Mouse (Mus musculus): Measurements from ENCODE around the gene Trub1. TPM values are rescaled to one million over a fixed set of nuclear protein-coding genes. Genes with fewer than 3 reads are reported as not detected.

Trub1 gene
- 28.5 and 29.3 TPM in 2 replicates for polyA plus RNA-seq (2015; fragmentation: Nextera tagmentation; extraction: Ambion mirVana)

GRCm38 (mm10) chr19:57452492-57453217 is at the start of gene Trub1:
TSS of gene Trub1 (plus strand) at chr19:57452912.
- ATAC-seq (ENCODE audit: low FRiP score, low read depth) = peak; percentile 99
- H3K4me2 ChIP-seq (replicated peaks) = peak within 1 kb of the TSS; percentile 73
- no peaks in the 10 kb centered on the region for H3K27me3 ChIP-seq
- peak within 1 kb of the TSS; percentile 69 for H3K4me3 ChIP-seq
- H3K27ac ChIP-seq = peak within 1 kb of the TSS; percentile 61; the same call in 1 of the 2 replicates
- H3K4me1 ChIP-seq = peaks cover 10% of the 10 kb centered on the region
- 5% methylated on average over 26 of the region's 26 CpGs for WGBS
- H3K36me3 ChIP-seq = no peaks in the 10 kb centered on the region
- H3K9ac ChIP-seq = peak within 1 kb of the TSS; percentile 85
- no peaks in the 10 kb centered on the region for H3K9me3 ChIP-seq

GRCm38 (mm10) chr19:57403700-57404501 is 48.8 kb upstream of the Trub1 start:
- Histone ChIP-seq H3K4me1 (peaks cover 16% of the 10 kb centered on the region; the same call in 1 of the 2 replicates), H3K4me3 (peak overlapping the region; percentile 2; the same call in 1 of the 2 replicates), H3K36me3 (no peaks in the 10 kb centered on the region), H3K27me3 (no peaks in the 10 kb centered on the region), H3K9me3 (no peaks in the 10 kb centered on the region), H3K4me2 (replicated peaks) (peak overlapping the region; percentile 44), H3K9ac (no peak overlapping the region), H3K27ac (no peak overlapping the region)
- WGBS = 10% methylated on average over 24 of the region's 24 CpGs
- peak; percentile 17; the same call in 1 of the 2 replicates for ATAC-seq (ENCODE audit: low FRiP score, low read depth)

GRCm38 (mm10) chr19:57404502-57404848 is 48.2 kb upstream of the Trub1 start:
- Histone ChIP-seq H3K27ac (no peak overlapping the region), H3K4me1 (peaks cover 16% of the 10 kb centered on the region; the same call in 1 of the 2 replicates), H3K36me3 (no peaks in the 10 kb centered on the region), H3K4me3 (peak overlapping the region; percentile 2; the same call in 1 of the 2 replicates), H3K9ac (no peak overlapping the region), H3K9me3 (no peaks in the 10 kb centered on the region), H3K4me2 (replicated peaks) (peak overlapping the region; percentile 44), H3K27me3 (no peaks in the 10 kb centered on the region)
- ATAC-seq (ENCODE audit: low FRiP score, low read depth) = no peak
- WGBS = 11% methylated on average over 9 of the region's 9 CpGs

GRCm38 (mm10) chr19:57407947-57408346 is 44.8 kb upstream of the Trub1 start:
- no peaks in the 10 kb centered on the region for H3K9me3 ChIP-seq
- H3K9ac ChIP-seq = no peak overlapping the region
- H3K36me3 ChIP-seq = no peaks in the 10 kb centered on the region
- H3K4me2 ChIP-seq (replicated peaks) = no peak overlapping the region
- no peak overlapping the region for H3K27ac ChIP-seq
- no peaks in the 10 kb centered on the region for H3K27me3 ChIP-seq
- peaks cover 38% of the 10 kb centered on the region for H3K4me1 ChIP-seq
- no peak for ATAC-seq (ENCODE audit: low FRiP score, low read depth)
- H3K4me3 ChIP-seq = no peak overlapping the region
- WGBS = 77% methylated on average over 1 of the region's 1 CpGs

- Histone ChIP-seq H3K27me3 (no peaks in the 10 kb centered on the region), H3K4me1 (peaks cover 33% of the 10 kb centered on the region), H3K9ac (peak overlapping the region; percentile 51), H3K27ac (peak overlapping the region; percentile 49; the same call in 1 of the 2 replicates), H3K9me3 (no peaks in the 10 kb centered on the region), H3K36me3 (no peaks in the 10 kb centered on the region), H3K4me3 (peak overlapping the region; percentile 23), H3K4me2 (replicated peaks) (peak overlapping the region; percentile 56)
- ATAC-seq (ENCODE audit: low FRiP score, low read depth) = no peak; the same call in 1 of the 2 replicates
- WGBS = 11% methylated on average over 29 of the region's 29 CpGs
Observed at GRCm38 (mm10) chr19:57411375-57412196, 41.1 kb upstream of the Trub1 start.

- no peak for ATAC-seq (ENCODE audit: low FRiP score, low read depth)
- Histone ChIP-seq H3K4me1 (peaks cover 36% of the 10 kb centered on the region), H3K9me3 (no peaks in the 10 kb centered on the region), H3K36me3 (no peaks in the 10 kb centered on the region), H3K9ac (no peak overlapping the region), H3K27ac (no peak overlapping the region), H3K27me3 (no peaks in the 10 kb centered on the region; the same call in 1 of the 2 replicates), H3K4me2 (replicated peaks) (no peak overlapping the region), H3K4me3 (no peak overlapping the region)
- 81% methylated on average over 3 of the region's 3 CpGs for WGBS
Observed at GRCm38 (mm10) chr19:57413170-57413569, 39.5 kb upstream of the Trub1 start.

GRCm38 (mm10) chr19:57413918-57414317 is 38.8 kb upstream of the Trub1 start:
- Histone ChIP-seq H3K27ac (no peak overlapping the region), H3K4me1 (peaks cover 33% of the 10 kb centered on the region), H3K36me3 (no peaks in the 10 kb centered on the region), H3K27me3 (no peaks in the 10 kb centered on the region; the same call in 1 of the 2 replicates), H3K9ac (no peak overlapping the region), H3K9me3 (no peaks in the 10 kb centered on the region), H3K4me3 (no peak overlapping the region), H3K4me2 (replicated peaks) (no peak overlapping the region)
- WGBS = 87% methylated on average over 6 of the region's 6 CpGs
- ATAC-seq (ENCODE audit: low FRiP score, low read depth) = no peak

- no peak overlapping the region for H3K4me3 ChIP-seq
- no peak overlapping the region for H3K9ac ChIP-seq
- no peaks in the 10 kb centered on the region for H3K36me3 ChIP-seq
- no peak for ATAC-seq (ENCODE audit: low FRiP score, low read depth)
- WGBS = 79% methylated on average over 8 of the region's 8 CpGs
- peaks cover 33% of the 10 kb centered on the region for H3K4me1 ChIP-seq
- no peak overlapping the region for H3K27ac ChIP-seq
- H3K9me3 ChIP-seq = no peaks in the 10 kb centered on the region
- H3K4me2 ChIP-seq (replicated peaks) = no peak overlapping the region
- H3K27me3 ChIP-seq = no peaks in the 10 kb centered on the region; the same call in 1 of the 2 replicates
Observed at GRCm38 (mm10) chr19:57415031-57415807, 37.5 kb upstream of the Trub1 start.

GRCm38 (mm10) chr19:57417800-57418580 is 34.7 kb upstream of the Trub1 start:
- WGBS = 24% methylated on average over 17 of the region's 17 CpGs
- ATAC-seq (ENCODE audit: low FRiP score, low read depth) = peak; percentile 28; the same call in 1 of the 2 replicates

GRCm38 (mm10) chr19:57423402-57423801 is 29.3 kb upstream of the Trub1 start:
- WGBS = 13% methylated on average over 3 of the region's 3 CpGs
- no peak overlapping the region for H3K9ac ChIP-seq

More at GRCm38 (mm10) chr19:57417800-57418580, 34.7 kb upstream of the Trub1 start:
- no peak overlapping the region for H3K27ac ChIP-seq
- H3K9ac ChIP-seq = no peak overlapping the region
- peaks cover 11% of the 10 kb centered on the region for H3K4me1 ChIP-seq
- H3K4me2 ChIP-seq (replicated peaks) = peak overlapping the region; percentile 47
- no peak overlapping the region for H3K4me3 ChIP-seq
- H3K27me3 ChIP-seq = no peaks in the 10 kb centered on the region; the same call in 1 of the 2 replicates
- H3K36me3 ChIP-seq = no peaks in the 10 kb centered on the region
- no peaks in the 10 kb centered on the region for H3K9me3 ChIP-seq

More at GRCm38 (mm10) chr19:57423402-57423801, 29.3 kb upstream of the Trub1 start:
- H3K4me1 ChIP-seq = no peaks in the 10 kb centered on the region
- no peaks in the 10 kb centered on the region for H3K36me3 ChIP-seq
- no peaks in the 10 kb centered on the region for H3K9me3 ChIP-seq
- no peak overlapping the region for H3K4me3 ChIP-seq
- no peak overlapping the region for H3K4me2 ChIP-seq (replicated peaks)
- no peak overlapping the region for H3K27ac ChIP-seq
- ATAC-seq (ENCODE audit: low FRiP score, low read depth) = no peak
- no peaks in the 10 kb centered on the region for H3K27me3 ChIP-seq

Data from limb, embryonic 13.5 days (tissue).